22 mouse cellular contexts compared by ENCODE assay signal in the genomic region with DNA sequence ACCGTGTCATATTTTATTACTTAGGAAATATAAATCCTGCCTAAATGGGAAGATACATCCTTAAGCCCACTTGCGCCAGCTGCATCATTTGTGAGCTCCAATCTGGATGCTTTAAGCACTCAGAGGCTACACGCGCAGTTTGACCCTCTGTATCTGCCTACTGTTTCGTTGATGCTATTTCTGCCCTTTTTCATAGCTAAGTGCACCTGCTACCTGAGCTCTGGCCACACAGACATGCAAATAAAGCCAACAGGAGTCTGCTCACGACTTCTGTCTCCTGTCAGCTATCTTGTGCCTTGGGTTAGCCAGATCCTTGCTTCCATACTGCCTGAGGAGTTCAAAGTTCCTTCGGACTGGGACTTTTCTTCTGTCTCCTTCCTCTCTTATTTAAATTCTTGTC.
DNase-seq lines count a peak whose midpoint lies in the region; ATAC-seq lines count a peak whose summit lies in the region.
"Had no signal": no experiment of that assay in that cellular context is flagged by ENCODE, and none has a peak within 500 bp of the region (broad histone marks: within the 10 kb centered on the region; RNA-seq: fewer than 3 reads in every experiment).

No protein-coding gene starts in this region.

- H3K36me3 ChIP-seq in intestine, embryonic 14.5 days (ENCODE audit: control insufficient read depth, insufficient read depth, low read length), result peaks cover 58% of the 10 kb centered on the region
- H3K36me3 ChIP-seq in intestine, embryonic 15.5 days, result peaks cover 8% of the 10 kb centered on the region; the same call in 1 of the 2 replicates
- H3K36me3 ChIP-seq: G1E had no signal

- H3K27me3 ChIP-seq in intestine, embryonic 14.5 days (replicated peaks; ENCODE audit: control insufficient read depth, insufficient read depth, low read length), result no peaks in the 10 kb centered on the region
- no peaks in the 10 kb centered on the region for H3K27me3 ChIP-seq in intestine, embryonic 15.5 days (replicated peaks)
- H3K27me3 ChIP-seq: CH12.LX, Patski had no signal

- 91% methylated on average over 7 of the region's 7 CpGs for WGBS in intestine, embryonic 14.5 days
- 98% methylated on average over 7 of the region's 7 CpGs for whole genome bisulfite sequencing in intestine, embryonic 15.5 days

- ATAC-seq in intestine, embryonic 14.5 days (replicated peaks; ENCODE audit: low FRiP score, low TSS enrichment, low read depth), result no peak
- no peak for ATAC-seq in intestine, embryonic 15.5 days
- ATAC-seq: activated CD4-positive, CD25-positive, alpha-beta regulatory T cell, adult 4 months; CD4-positive, CD25-positive, alpha-beta regulatory T cell, adult 4 months; Patski had no signal

- 0 out of 2 replicates have a peak, but pooled peaks cover 3% of the 10 kb centered on the region for H3K9me3 ChIP-seq in intestine, embryonic 14.5 days (ENCODE audit: control insufficient read depth, low read length)
- no peaks in the 10 kb centered on the region for H3K9me3 ChIP-seq in intestine, embryonic 15.5 days

- peak; percentile 66 for DNase-seq in heart, adult 11 months
- no peak for DNase-seq in heart, postnatal 4 days
- DNase-seq in intestine, embryonic 14.5 days (ENCODE audit: low spot score), result peak; percentile 41
- peak; percentile 65 for DNase-seq in A20 (ENCODE audit: low read depth, low spot score)
- DNase-seq in urinary bladder, postnatal 36 days (ENCODE audit: low spot score in 2 of 2), result no peak
- DNase-seq: adrenal gland, adult 2 months; adrenal gland, adult 8-10 months; adrenal gland, postnatal 10 days; adrenal gland, postnatal 14 days; adrenal gland, postnatal 25 days; adrenal gland, postnatal 36 days; B cell, adult 2 months; cerebellum, adult 11 months; cerebellum, adult 11-12 months; cerebellum, adult 18-20 months; cerebellum, adult 2 months had no signal

- no peak overlapping the region for H3K9ac ChIP-seq in intestine, embryonic 14.5 days (ENCODE audit: low read length)
- H3K9ac ChIP-seq in intestine, embryonic 15.5 days, result no peak overlapping the region

- H3K4me3 ChIP-seq in intestine, embryonic 14.5 days (ENCODE audit: low read depth, low read length), result no peak overlapping the region
- no peak overlapping the region for H3K4me3 ChIP-seq in intestine, embryonic 15.5 days (replicated peaks)

- no peak overlapping the region for H3K4me2 ChIP-seq in intestine, embryonic 14.5 days (ENCODE audit: low read length)
- no peak overlapping the region for H3K4me2 ChIP-seq in intestine, embryonic 15.5 days (replicated peaks)

- peaks cover 5% of the 10 kb centered on the region; the same call in 1 of the 2 replicates for H3K4me1 ChIP-seq in intestine, embryonic 14.5 days (replicated peaks; ENCODE audit: control insufficient read depth, insufficient read depth, low read length)
- H3K4me1 ChIP-seq in intestine, embryonic 15.5 days (replicated peaks), result no peaks in the 10 kb centered on the region

- no peak overlapping the region for H3K27ac ChIP-seq in intestine, embryonic 14.5 days (ENCODE audit: low read depth)
- no peak overlapping the region for H3K27ac ChIP-seq in intestine, embryonic 15.5 days

Comparison
In these comparisons a context has a peak if more than half of its experiments do, and no peak if none do; other contexts are left out.
1. DNase-seq: peak in heart, adult 11 months (single experiment), intestine, embryonic 14.5 days (single experiment) and A20 (single experiment); none in heart, postnatal 4 days (single experiment) and urinary bladder, postnatal 36 days (0 of 2).